Mouse (Mus musculus) midbrain, embryonic 10.5 days (tissue): ENCODE data around the gene Alkbh7. TPM values are rescaled to one million over a fixed set of nuclear protein-coding genes. Genes with fewer than 3 reads are reported as not detected.
A peak's percentile ranks its signal among the peaks of the same experiment; 100 is the strongest.

Experiments used
- DNase-seq: peaks from one replicate; pipeline ENCODE4 v3.0.0-alpha.2; 2017; ENCODE audit warnings: low spot score
- H3K27ac ChIP-seq: fragments of 300-500 bp; sonication (generic); replicated peaks from 2 replicates; pipeline ENCODE4 v1.5.1; 2016; ENCODE audit warnings: mild to moderate bottlenecking
- H3K27me3 ChIP-seq: fragments of 300-500 bp; sonication (generic); 2 replicates; pipeline ENCODE4 v1.6.1; 2016; ENCODE audit warnings: low read depth, mild to moderate bottlenecking; ENCODE audit not compliant: poor library complexity, severe bottlenecking
- H3K36me3 ChIP-seq: fragments of 300-500 bp; sonication (generic); 2 replicates; pipeline ENCODE4 v1.6.1; 2016; ENCODE audit warnings: mild to moderate bottlenecking, moderate library complexity
- H3K4me1 ChIP-seq: fragments of 300-500 bp; sonication (generic); 2 replicates; pipeline ENCODE4 v1.6.1; 2016
- H3K4me3 ChIP-seq: fragments of 300-500 bp; sonication (generic); 2 replicates; pipeline ENCODE4 v1.5.1; 2016; ENCODE audit warnings: mild to moderate bottlenecking, moderate library complexity
- H3K9me3 ChIP-seq: fragments of 300-500 bp; sonication (generic); replicated peaks from 2 replicates; pipeline ENCODE4 v1.6.1; 2016; ENCODE audit warnings: mild to moderate bottlenecking
- WGBS: fragments of 180-500 bp; shearing (Covaris S2); methylation state at CpG from one replicate; pipeline ENCODE4 v1.1.7; 2016; 5-methylcytosine and 5-hydroxymethylcytosine counted together
- polyA plus RNA-seq: library from polyadenylated mRNA; unstranded; fragments of >200 nt; fragmentation: Nextera tagmentation; extraction: Ambion mirVana; gene quantifications from 2 replicates; pipeline ENCODE4 v1.2.1, GENCODE M21; 2016

Gene Alkbh7
- polyA plus RNA-seq, 1 experiment from 2014 or later, result 41.3 TPM

GRCm38 (mm10) chr17:57019693-57020092, 22.6 kb downstream of the Alkbh7 start:
- H3K27ac ChIP-seq, result no peak overlapping the region
- WGBS, result 85% methylated on average over 2 of the region's 2 CpGs
- H3K4me3 ChIP-seq, result no peak overlapping the region
- H3K9me3 ChIP-seq, result no peaks in the 10 kb centered on the region
- H3K4me1 ChIP-seq, result no peaks in the 10 kb centered on the region
- H3K27me3 ChIP-seq, result no peaks in the 10 kb centered on the region
- H3K36me3 ChIP-seq, result peaks cover 57% of the 10 kb centered on the region
- no peak for DNase-seq

GRCm38 (mm10) chr17:57020960-57021359, 23.8 kb downstream of the Alkbh7 start:
- no peaks in the 10 kb centered on the region for H3K4me1 ChIP-seq
- no peak for DNase-seq
- no peak overlapping the region for H3K27ac ChIP-seq
- peaks cover 70% of the 10 kb centered on the region for H3K36me3 ChIP-seq
- 92% methylated on average over 5 of the region's 5 CpGs for WGBS
- H3K27me3 ChIP-seq, result no peaks in the 10 kb centered on the region
- H3K9me3 ChIP-seq, result no peaks in the 10 kb centered on the region
- H3K4me3 ChIP-seq, result no peak overlapping the region

- H3K4me3 ChIP-seq, result no peak overlapping the region
- no peaks in the 10 kb centered on the region for H3K9me3 ChIP-seq
- DNase-seq, result no peak
- H3K27me3 ChIP-seq, result no peaks in the 10 kb centered on the region
- 92% methylated on average over 4 of the region's 4 CpGs for WGBS
- peaks cover 74% of the 10 kb centered on the region for H3K36me3 ChIP-seq
- H3K27ac ChIP-seq, result no peak overlapping the region
- peaks cover 23% of the 10 kb centered on the region for H3K4me1 ChIP-seq
Observed at GRCm38 (mm10) chr17:57027471-57027870, 30.3 kb downstream of the Alkbh7 start.

GRCm38 (mm10) chr17:57029691-57030090, 32.6 kb downstream of the Alkbh7 start:
- Histone ChIP-seq H3K9me3 (no peaks in the 10 kb centered on the region), H3K27ac (0 out of 2 replicates have a peak overlapping the region, but pooled peaks have one; percentile 99), H3K36me3 (peaks cover 52% of the 10 kb centered on the region), H3K4me1 (peaks cover 27% of the 10 kb centered on the region), H3K27me3 (no peaks in the 10 kb centered on the region), H3K4me3 (peak overlapping the region; percentile 87)
- DNase-seq, result no peak
- 64% methylated on average over 8 of the region's 8 CpGs for WGBS

- Histone ChIP-seq H3K36me3 (peaks cover 38% of the 10 kb centered on the region), H3K27me3 (no peaks in the 10 kb centered on the region), H3K27ac (peak within 1 kb of the TSS; percentile 99), H3K4me1 (peaks cover 27% of the 10 kb centered on the region), H3K4me3 (peak within 1 kb of the TSS; percentile 87), H3K9me3 (no peaks in the 10 kb centered on the region)
- WGBS, result under 1% methylated on average over 92 of the region's 99 CpGs
- DNase-seq, result peak; percentile 65
Observed at GRCm38 (mm10) chr17:57030931-57031660, 34.0 kb downstream of the Alkbh7 start, which contains the start of gene Khsrp. TSS of gene Khsrp (minus strand) at chr17:57031522.

- H3K27me3 ChIP-seq, result peaks cover 4% of the 10 kb centered on the region; the same call in 1 of the 2 replicates
- no peaks in the 10 kb centered on the region for H3K9me3 ChIP-seq
- peaks cover 31% of the 10 kb centered on the region for H3K36me3 ChIP-seq
- WGBS, result under 1% methylated on average over 38 of the region's 38 CpGs
- peak; percentile 100 for DNase-seq
- peak overlapping the region; percentile 87 for H3K4me3 ChIP-seq
- H3K27ac ChIP-seq, result peak overlapping the region; percentile 99
- H3K4me1 ChIP-seq, result peaks cover 27% of the 10 kb centered on the region
Observed at GRCm38 (mm10) chr17:57031661-57032420, 34.7 kb downstream of the Alkbh7 start.

- H3K27me3 ChIP-seq, result peaks cover 12% of the 10 kb centered on the region
- peak overlapping the region; percentile 87 for H3K4me3 ChIP-seq
- H3K4me1 ChIP-seq, result peaks cover 27% of the 10 kb centered on the region
- H3K36me3 ChIP-seq, result peaks cover 21% of the 10 kb centered on the region
- 87% methylated on average over 4 of the region's 4 CpGs for WGBS
- no peaks in the 10 kb centered on the region for H3K9me3 ChIP-seq
- no peak for DNase-seq
- H3K27ac ChIP-seq, result peak overlapping the region; percentile 99
Observed at GRCm38 (mm10) chr17:57032854-57033253, 35.7 kb downstream of the Alkbh7 start.

GRCm38 (mm10) chr17:57038978-57039377, 41.8 kb downstream of the Alkbh7 start:
- no peak for DNase-seq
- no peak overlapping the region for H3K4me3 ChIP-seq
- WGBS, result 41% methylated on average over 8 of the region's 8 CpGs
- peaks cover 6% of the 10 kb centered on the region; the same call in 1 of the 2 replicates for H3K4me1 ChIP-seq
- no peak overlapping the region for H3K27ac ChIP-seq
- H3K9me3 ChIP-seq, result no peaks in the 10 kb centered on the region
- H3K36me3 ChIP-seq, result no peaks in the 10 kb centered on the region
- H3K27me3 ChIP-seq, result peaks cover 32% of the 10 kb centered on the region

GRCm38 (mm10) chr17:57041554-57041953, 44.4 kb downstream of the Alkbh7 start, which contains the start of gene Slc25a41:
TSS of gene Slc25a41 (minus strand) at chr17:57041654.
- H3K4me1 ChIP-seq, result peaks cover 6% of the 10 kb centered on the region; the same call in 1 of the 2 replicates
- no peak within 1 kb of the TSS for H3K27ac ChIP-seq
- peaks cover 20% of the 10 kb centered on the region for H3K36me3 ChIP-seq
- H3K4me3 ChIP-seq, result no peak within 1 kb of the TSS
- 70% methylated on average over 8 of the region's 8 CpGs for WGBS
- DNase-seq, result no peak
- peaks cover 31% of the 10 kb centered on the region for H3K27me3 ChIP-seq
- no peaks in the 10 kb centered on the region for H3K9me3 ChIP-seq

- H3K9me3 ChIP-seq, result no peaks in the 10 kb centered on the region
- H3K4me3 ChIP-seq, result no peak overlapping the region
- H3K27me3 ChIP-seq, result no peaks in the 10 kb centered on the region
- peaks cover 72% of the 10 kb centered on the region for H3K36me3 ChIP-seq
- no peaks in the 10 kb centered on the region; the same call in 1 of the 2 replicates for H3K4me1 ChIP-seq
- WGBS, result 35% methylated on average over 5 of the region's 5 CpGs
- no peak overlapping the region for H3K27ac ChIP-seq
- no peak for DNase-seq
Observed at GRCm38 (mm10) chr17:57047406-57047805, 50.3 kb downstream of the Alkbh7 start.

- no peak for DNase-seq
- Histone ChIP-seq H3K27ac (no peak overlapping the region), H3K36me3 (peaks cover 87% of the 10 kb centered on the region)
Observed at GRCm38 (mm10) chr17:57048816-57049215, 51.7 kb downstream of the Alkbh7 start.

More at GRCm38 (mm10) chr17:57048816-57049215, 51.7 kb downstream of the Alkbh7 start:
- Histone ChIP-seq H3K9me3 (no peaks in the 10 kb centered on the region), H3K4me1 (no peaks in the 10 kb centered on the region; the same call in 1 of the 2 replicates), H3K4me3 (no peak overlapping the region), H3K27me3 (no peaks in the 10 kb centered on the region)
- WGBS, result 90% methylated on average over 3 of the region's 3 CpGs
